Mouse (Mus musculus) liver, adult 2 months (tissue): ENCODE results near the gene Elf4.

Source experiments
- CTCF ChIP-seq: fragments of 200-500 bp; IDR thresholded peaks from 2 replicates; pipeline ENCODE4 v1.5.1; 2011; ENCODE audit warnings: low read depth, low read length, control low read depth
- POLR2A ChIP-seq: fragments of 200-500 bp; IDR thresholded peaks from 2 replicates; pipeline ENCODE4 v1.6.1; 2011; ENCODE audit warnings: low read length, control low read depth; ENCODE audit not compliant: insufficient read depth; ENCODE audit errors: extremely low read depth

- no peak for TF ChIP-seq POLR2A
- no peak for TF ChIP-seq CTCF
Observed at GRCm38 (mm10) chrX:48454495-48454878, 8.4 kb downstream of the Elf4 start.
